Mouse (Mus musculus) embryonic stem cell, embryonic (primary cell): Measurements from ENCODE around the gene Trpv4.

Experiments
- CTCF ChIA-PET, 4 experiments: fragments of 300-600 bp in 2 of 4; fragments of 350-600 bp in 2 of 4; sonication (Branson Sonifier 250); formaldehyde crosslinking; loops; one replicate each; lab custom pipeline; 2022; ENCODE audit warnings: inconsistent platforms in 2 of 4; lab: Charles Lee
- POLR2A ChIA-PET, 4 experiments: fragments of 300-600 bp in 2 of 4; fragments of 350-600 bp in 2 of 4; sonication (Branson Sonifier 250); formaldehyde crosslinking; loops; one replicate each; lab custom pipeline; 2022; ENCODE audit warnings: antibody characterized with exemption in 4 of 4, inconsistent platforms in 1 of 4; lab: Charles Lee

Gene Trpv4

DNA sequence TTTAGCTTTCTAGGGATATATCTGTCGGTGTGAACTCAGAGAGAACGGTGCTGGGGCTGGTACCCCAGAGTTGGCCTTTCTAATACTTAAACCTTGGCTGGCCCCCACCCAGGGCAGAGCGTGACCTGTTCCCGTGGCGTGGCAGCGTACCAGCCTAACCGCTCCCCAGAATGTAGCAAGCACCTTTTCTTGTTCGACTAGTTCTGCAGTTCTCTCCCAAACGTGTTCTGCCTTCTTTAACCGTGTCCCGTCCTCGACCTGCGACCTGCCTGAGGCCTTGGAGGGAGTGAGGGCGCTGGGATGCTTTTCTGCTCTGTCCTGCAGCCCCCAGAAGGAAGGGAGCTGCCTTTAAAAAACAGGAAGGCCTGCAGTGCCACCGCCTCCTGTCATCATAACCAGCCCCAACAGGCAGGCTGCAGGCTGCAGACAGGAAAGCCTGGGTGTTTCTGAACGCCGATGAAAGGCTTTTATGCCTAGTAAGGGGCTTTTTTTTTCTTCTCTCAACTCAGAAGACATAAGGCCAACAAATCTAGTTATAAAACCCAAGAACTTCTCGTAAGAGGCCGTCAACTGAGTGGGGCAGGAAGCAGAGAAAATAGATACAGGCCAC lies 22.6 kb upstream of the Trpv4 start:
- CTCF ChIA-PET: interaction anchor here in 2 of 4 experiments (0.9 to 1.7 kb wide), 2 partner anchors 10 to 13 kb away, joined by 3 to 10 read pairs; partner anchors contain the start of gene Gltp (in 1 of the 2)
- POLR2A ChIA-PET: interaction anchor here in 2 of 4 experiments (1.0 to 3.0 kb wide), 7 partner anchors 9 to 30 kb away, joined by 3 to 15 read pairs (median 4); partner anchors contain the start of gene Gltp (in 1 of the 2)

DNA sequence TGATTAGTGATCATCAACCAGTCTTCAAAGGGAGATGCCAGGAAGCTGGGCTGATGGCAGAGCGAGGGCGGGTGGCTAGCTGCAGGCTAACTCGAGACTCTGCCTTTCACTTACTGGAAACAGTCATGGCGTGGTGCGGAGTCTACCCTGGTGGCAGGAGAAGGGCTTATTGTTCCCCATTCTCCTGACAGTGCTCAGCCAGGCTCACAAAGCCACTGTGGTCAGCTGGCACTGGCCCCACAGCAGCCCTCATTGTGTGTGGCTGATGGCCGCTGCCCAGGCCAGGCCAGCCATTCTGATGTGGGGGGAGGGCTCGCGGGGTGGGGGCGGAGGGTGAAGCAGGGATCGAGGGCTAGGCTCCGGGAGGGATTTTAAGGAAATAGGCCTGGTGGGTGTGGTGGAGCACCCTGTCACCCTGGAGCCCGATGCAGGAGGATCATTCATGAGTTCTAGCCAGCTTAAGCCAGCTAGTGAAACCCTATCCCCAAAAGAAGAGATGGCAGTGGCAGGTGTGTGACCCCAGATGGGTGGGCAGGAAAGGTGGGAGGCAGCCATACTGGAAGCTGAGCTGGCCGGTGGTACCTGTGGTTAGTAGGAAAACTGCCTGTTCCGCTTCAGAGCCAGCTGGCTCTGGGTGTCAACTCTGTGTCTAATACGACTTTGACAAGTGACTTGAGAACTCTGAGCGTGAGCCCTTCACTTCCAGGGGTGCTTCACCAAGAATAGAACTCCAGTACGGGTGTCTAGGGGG lies 21.8 kb upstream of the Trpv4 start:
- ChIA-PET CTCF (interaction anchor here in 2 of 4 experiments (0.5 to 1.7 kb wide), 4 partner anchors 10 to 82 kb away, joined by 3 to 10 read pairs (median 4); partner anchors contain the start of gene Gltp (in 1 of the 2)), POLR2A (interaction anchor here in 2 of 4 experiments (0.8 to 3.0 kb wide), 9 partner anchors 8 to 45 kb away, joined by 3 to 15 read pairs (median 4); partner anchors contain the start of gene Gltp (in 1 of the 2))

DNA sequence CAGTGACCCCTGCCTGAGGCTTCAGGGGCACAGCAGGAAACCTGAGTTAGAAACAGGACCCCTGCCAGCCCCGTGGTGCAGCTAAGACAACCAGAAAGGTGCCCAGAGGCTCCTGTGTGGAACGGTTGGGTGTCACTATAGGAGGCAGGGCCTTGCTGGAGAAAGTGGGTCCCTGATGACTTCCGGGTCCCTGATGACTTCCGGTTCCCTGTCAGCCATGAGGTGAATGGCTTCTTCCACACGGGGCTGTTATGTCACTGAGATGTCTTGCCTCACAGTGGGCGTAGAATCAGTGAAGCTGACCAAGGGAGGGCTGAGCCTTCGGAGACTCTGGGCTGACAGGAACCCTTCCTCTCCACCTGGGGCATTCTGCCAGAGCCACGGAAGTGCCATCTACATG lies 16.4 kb upstream of the Trpv4 start:
- ChIA-PET CTCF (interaction anchor here in 2 of 4 experiments (0.8 to 2.1 kb wide), 5 partner anchors 8 to 152 kb away, joined by 3 to 8 read pairs (median 4); partner anchors contain the start of genes Gltp (in 1 of the 2) and Trpv4 (in 1 of the 2)), POLR2A (interaction anchor here in 3 of 4 experiments (0.6 to 1.5 kb wide), 7 partner anchors 9 to 55 kb away, joined by 3 to 7 read pairs (median 4); partner anchors contain the start of gene Gltp (in 1 of the 3))

DNA sequence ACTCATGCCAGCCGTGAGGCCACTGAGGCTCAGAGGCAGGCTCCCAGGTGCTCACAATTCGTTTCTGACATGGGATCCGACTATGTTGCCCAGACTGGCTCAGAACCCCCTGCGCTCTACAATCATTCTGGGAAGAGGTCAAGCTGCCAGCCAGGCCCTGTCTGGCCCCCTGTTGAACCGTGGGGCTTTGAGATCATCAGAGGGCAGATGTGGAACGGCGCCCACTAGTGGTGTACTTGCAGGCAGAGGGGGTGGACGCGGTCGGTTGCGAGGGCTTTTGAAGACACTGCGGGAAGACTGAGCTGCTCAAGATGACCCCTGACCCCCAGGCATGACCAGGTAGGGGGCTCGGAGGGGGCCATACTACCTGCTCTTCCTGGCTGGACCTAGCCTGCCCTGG lies 14.9 kb upstream of the Trpv4 start:
- ChIA-PET POLR2A (interaction anchor here in 2 of 4 experiments (0.7 to 1.1 kb wide), 2 partner anchors 18 to 763 kb away, joined by 3 read pairs; no protein-coding TSS in a partner anchor), CTCF (interaction anchor here (0.6 to 1.2 kb wide), 6 partner anchors 12 to 680 kb away, joined by 3 to 5 read pairs (median 4); partner anchors contain the start of gene Gltp (in 1 of the 4))

DNA sequence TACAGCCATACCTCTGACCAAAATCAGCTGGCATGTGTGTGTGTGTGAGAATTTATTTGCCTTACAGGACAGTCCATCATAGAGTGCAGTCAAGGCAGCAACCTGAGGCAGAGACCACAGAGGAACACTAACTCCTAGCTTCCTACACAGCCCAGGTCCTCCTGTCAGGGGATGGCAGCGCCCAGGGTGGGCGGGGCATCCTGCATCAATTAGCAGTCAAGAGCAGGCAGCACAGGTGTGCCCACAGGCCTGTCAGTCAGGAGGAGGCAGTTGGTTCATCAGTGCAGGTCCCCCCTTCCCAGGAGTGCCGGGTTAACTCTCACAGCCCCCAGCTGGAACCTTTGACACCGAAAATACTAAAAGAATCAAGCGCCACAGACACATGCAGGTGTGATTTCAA lies 10.8 kb upstream of the Trpv4 start:
- CTCF ChIA-PET: interaction anchor here in 2 of 4 experiments (0.5 to 2.1 kb wide), 6 partner anchors 29 to 1354 kb away, joined by 3 to 19 read pairs (median 6); no protein-coding TSS in a partner anchor
- POLR2A ChIA-PET: interaction anchor here in 2 of 4 experiments (0.6 to 1.5 kb wide), 8 partner anchors 10 to 148 kb away, joined by 3 to 11 read pairs (median 4); partner anchors contain the start of genes Gltp (in 1 of the 2) and Trpv4 (in 1 of the 2)

DNA sequence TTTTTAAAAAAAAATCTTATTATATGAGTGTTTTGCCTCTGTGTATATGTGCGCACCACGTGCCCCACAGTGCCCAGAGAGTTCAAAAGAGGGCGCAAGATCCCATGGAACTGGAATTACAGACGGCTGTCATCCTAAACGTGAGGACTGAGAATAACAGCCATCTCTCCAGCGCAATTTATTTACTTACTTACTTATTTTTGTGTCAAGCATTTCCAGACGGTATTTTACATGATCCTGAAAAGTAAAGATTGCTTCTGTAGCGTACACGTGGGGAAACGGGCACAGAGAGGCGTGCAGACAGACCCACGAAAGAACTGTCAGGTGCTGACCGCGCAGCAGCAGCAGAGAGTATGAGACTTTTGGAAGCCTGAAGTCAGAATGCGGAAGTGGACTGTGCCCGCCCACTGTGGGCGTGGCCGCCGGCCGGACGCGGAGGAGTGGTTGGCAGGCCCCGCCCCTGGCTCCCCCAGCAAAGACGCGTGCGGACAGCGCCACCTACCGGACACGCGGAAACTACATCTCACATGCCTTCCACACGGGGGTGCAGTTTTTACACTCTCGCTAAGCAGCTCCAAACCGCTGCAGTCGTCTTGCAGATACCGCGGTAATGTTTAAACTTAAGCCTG lies 9.1 kb upstream of the Trpv4 start:
- ChIA-PET CTCF (interaction anchor here (0.5 to 2.2 kb wide), 58 partner anchors 8 to 619 kb away, joined by 3 to 19 read pairs (median 4); partner anchors contain the start of genes Gltp (in 3 of the 4), Trpv4 (in 1 of the 4) and Unc119b (in 1 of the 4)), POLR2A (interaction anchor here in 2 of 4 experiments (0.6 to 1.3 kb wide), 9 partner anchors 10 to 159 kb away, joined by 3 to 7 read pairs (median 3); partner anchors contain the start of genes Gltp (in 2 of the 2), Git2 (in 1 of the 2) and Trpv4 (in 1 of the 2))

DNA sequence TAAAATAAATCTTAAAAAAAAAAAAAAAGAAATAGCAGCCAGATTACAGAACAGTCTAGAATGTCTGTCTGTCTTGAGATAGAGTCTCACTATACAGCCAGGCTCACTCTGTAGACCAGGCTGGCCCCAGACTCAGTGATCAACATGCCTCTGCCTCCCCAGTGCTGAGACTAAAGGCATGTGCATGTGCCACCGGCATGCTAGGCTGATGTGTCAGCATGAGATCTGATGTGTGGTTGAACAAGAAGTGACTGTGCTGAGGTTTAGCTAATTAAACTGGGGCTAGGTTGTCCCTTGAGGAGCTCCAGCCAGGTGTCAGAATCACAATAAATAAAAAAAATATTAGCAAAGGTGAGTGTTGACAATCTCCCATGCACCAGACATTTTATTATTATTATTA lies 8.4 kb upstream of the Trpv4 start:
- ChIA-PET CTCF (interaction anchor here in 3 of 4 experiments (0.6 to 2.2 kb wide), 8 partner anchors 8 to 310 kb away, joined by 3 to 16 read pairs (median 7); no protein-coding TSS in a partner anchor), POLR2A (interaction anchor here in 2 of 4 experiments (0.6 to 2.8 kb wide), 7 partner anchors 11 to 470 kb away, joined by 3 to 7 read pairs (median 3); no protein-coding TSS in a partner anchor)

DNA sequence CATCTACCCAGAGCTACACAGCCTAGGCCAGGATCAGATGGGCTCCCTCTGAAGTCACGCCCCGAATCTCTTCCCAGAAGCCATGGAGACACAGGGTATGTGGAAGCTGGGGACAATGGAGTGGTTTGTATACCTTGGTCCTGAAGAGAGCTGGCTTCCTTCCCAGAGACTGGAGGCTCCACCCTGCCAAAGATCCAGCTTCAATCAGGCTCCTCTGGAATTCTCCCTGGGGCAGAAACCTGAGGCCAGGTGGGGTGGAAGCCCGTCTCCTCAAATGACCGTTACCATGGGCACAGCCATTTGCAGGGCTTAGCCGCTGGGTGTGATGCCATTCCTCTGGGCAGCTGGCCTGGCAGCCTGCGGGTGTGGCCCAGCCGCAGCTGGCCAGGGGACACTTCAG lies 6.5 kb upstream of the Trpv4 start:
- ChIA-PET POLR2A (interaction anchor here in 3 of 4 experiments (0.6 to 2.8 kb wide), 14 partner anchors 11 to 202 kb away, joined by 3 to 7 read pairs (median 4); partner anchors contain the start of gene Gltp (in 1 of the 3)), CTCF (interaction anchor here (0.6 to 2.1 kb wide), 12 partner anchors 12 to 759 kb away, joined by 3 to 9 read pairs (median 4); no protein-coding TSS in a partner anchor)

DNA sequence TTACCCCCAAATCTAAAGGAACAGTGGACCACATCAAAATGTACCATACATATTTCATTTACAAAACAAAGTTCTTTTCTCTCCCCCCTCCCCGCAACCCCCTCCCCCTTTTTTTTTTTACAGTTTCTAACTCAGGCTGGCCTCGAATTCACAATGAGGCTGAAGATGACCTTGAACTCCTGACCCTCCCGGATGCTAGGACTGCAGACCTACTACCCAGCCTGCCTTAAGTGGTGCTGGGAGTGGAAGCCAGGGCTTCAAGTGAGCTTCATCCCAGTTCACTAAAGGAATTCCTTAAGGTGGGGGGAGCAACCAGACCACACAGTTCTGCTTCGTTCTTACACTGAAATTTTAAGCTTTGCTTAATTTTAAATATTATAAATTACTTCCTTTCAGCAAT lies 5.9 kb upstream of the Trpv4 start:
- ChIA-PET POLR2A (interaction anchor here (0.6 to 2.8 kb wide), 17 partner anchors 10 to 244 kb away, joined by 3 to 7 read pairs (median 4); partner anchors contain the start of gene Gltp (in 1 of the 4)), CTCF (interaction anchor here in 2 of 4 experiments (0.6 to 2.1 kb wide), 10 partner anchors 12 to 533 kb away, joined by 3 to 7 read pairs (median 4); no protein-coding TSS in a partner anchor)

DNA sequence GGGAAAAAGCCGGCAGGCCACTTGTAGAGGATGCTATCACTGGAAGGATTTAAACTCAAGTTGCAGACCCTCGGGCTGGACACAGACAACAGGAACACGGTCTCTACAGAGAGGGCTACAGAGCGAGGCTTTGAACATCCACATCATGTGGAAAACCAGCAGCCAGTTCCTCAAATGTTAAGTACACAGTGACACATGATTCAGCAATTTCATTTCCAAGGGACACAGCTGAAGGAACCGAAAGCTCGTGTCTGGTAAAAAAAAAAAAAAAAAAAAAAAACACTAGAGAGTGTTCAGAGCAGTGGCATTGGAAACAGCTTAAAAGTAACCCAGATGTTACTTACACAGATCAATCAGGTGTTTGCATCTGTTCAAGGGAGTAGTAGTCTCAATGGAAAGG lies 2.8 kb upstream of the Trpv4 start:
- CTCF ChIA-PET: interaction anchor here (0.5 to 2.4 kb wide), 15 partner anchors 10 to 1491 kb away, joined by 3 to 10 read pairs (median 4); partner anchors contain the start of gene Cabp1 (in 1 of the 4)
- POLR2A ChIA-PET: interaction anchor here (0.6 to 2.2 kb wide), 7 partner anchors 9 to 806 kb away, joined by 3 to 6 read pairs (median 4); no protein-coding TSS in a partner anchor

DNA sequence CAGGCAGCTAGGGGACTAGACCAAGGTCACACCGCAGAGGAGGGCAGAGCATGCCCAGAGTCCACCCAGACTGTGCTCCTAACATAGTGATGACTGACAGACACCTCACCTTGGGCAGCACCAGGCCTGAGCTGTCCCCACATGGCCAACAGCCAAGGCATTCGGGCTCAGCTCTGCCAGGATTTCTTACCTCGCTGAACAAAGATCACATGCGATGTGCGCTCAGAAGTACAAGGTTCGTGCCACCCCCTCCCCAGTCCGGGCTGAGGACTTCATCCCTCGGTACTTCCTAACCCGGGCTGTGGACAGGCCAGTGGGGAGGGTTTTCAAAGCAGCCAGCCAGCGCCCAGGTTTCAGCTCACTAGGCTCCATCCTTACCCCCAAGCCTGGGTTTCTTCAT lies 795 bp downstream of the Trpv4 start:
- POLR2A ChIA-PET: interaction anchor here in 2 of 4 experiments (1.2 to 1.6 kb wide), 4 partner anchors 10 to 116 kb away, joined by 3 to 5 read pairs (median 3); no protein-coding TSS in a partner anchor
- CTCF ChIA-PET: interaction anchor here in 2 of 4 experiments (0.8 to 3.7 kb wide), 5 partner anchors 9 to 37 kb away, joined by 3 to 14 read pairs (median 8); no protein-coding TSS in a partner anchor

DNA sequence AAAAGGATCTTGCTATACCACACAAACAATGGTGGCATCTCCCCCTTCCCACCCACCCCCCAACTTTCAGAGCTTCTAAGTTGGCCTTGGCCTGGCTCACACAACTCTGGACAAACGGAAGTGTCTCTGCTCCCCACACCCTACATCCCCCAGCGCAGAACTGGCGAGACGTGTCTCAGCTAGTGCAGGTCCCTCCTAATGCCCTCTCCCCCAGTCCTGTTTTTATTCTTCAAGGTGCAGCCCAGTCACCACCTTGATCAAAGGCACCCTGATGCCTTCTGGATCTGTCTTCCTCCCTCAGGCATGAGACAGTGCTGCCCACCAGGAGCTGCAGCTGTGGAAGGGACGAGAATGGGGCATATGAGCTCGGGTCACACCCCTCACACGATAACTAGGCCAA lies 1.9 kb downstream of the Trpv4 start:
- ChIA-PET POLR2A (interaction anchor here in 1 of 4 experiments (1.1 kb wide), 1 partner anchor 10 kb away, joined by 3 read pairs; no protein-coding TSS in a partner anchor), CTCF (interaction anchor here in 2 of 4 experiments (0.5 to 3.7 kb wide), 6 partner anchors 11 to 301 kb away, joined by 3 to 14 read pairs (median 8); no protein-coding TSS in a partner anchor)

DNA sequence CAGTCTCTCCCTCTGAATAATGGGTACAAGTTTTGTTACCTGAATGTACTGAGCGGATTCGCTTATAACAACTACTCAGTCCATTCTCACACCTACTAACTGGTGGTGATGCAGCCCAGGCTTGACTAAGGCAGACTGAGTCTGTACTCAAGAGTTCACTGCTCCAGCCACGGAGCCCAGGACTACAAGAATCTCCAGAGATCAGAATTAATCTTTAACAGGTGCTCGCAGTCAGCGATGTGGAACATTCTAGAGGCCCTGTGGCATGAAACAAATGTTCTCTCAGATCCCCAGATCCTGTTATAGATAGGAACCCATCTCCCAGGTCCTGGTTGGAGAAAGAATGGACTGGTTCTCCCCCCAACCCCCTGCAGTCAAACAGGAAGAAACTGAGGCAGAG lies 2.5 kb downstream of the Trpv4 start:
- POLR2A ChIA-PET: interaction anchor here in 1 of 4 experiments (1.1 kb wide), 1 partner anchor 11 kb away, joined by 3 read pairs; no protein-coding TSS in a partner anchor
- CTCF ChIA-PET: interaction anchor here in 2 of 4 experiments (1.2 to 2.5 kb wide), 3 partner anchors 12 to 246 kb away, joined by 3 to 8 read pairs (median 7); no protein-coding TSS in a partner anchor

DNA sequence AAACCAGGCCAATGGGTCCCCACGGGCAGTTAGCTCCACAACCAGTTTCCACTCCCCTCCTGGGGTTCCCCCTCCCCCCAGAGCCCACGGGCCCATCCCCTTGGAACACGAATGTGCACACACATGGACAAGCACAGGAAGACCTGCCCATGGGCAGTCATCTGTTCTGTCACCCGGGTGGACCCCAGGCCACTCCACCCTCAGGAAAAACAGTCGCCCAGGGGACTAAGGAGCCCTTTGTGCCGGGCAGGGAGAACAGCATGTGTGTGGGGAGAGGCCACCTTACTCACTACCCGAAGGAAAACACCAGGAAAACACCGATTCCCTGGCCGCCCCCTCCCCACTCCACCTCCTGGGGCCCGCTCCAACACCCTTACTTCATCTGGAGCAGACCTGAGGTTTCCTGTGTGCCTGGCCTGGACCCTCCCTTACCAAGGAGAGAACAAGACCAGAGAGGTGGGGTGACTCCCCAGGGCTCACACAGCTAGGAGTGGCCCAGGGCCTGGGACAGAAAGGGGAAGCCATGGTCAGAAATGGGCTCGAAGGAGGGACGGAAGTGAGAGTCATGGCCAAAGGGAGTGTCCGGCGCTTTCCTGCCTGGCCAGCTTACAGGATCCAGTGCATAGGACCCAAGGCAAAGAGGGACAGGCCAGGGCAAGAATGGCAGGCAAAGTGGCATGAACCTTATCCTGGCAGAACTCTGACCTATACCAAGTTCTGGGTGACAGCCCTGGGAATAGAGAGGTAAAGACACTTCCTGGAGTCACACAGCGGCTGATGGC lies 4.4 kb downstream of the Trpv4 start:
- ChIA-PET POLR2A (interaction anchor here in 1 of 4 experiments (1.0 kb wide), 1 partner anchor 11 kb away, joined by 3 read pairs; no protein-coding TSS in a partner anchor), CTCF (interaction anchor here in 2 of 4 experiments (1.2 kb wide), 2 partner anchors 14 to 35 kb away, joined by 3 to 4 read pairs; no protein-coding TSS in a partner anchor)

DNA sequence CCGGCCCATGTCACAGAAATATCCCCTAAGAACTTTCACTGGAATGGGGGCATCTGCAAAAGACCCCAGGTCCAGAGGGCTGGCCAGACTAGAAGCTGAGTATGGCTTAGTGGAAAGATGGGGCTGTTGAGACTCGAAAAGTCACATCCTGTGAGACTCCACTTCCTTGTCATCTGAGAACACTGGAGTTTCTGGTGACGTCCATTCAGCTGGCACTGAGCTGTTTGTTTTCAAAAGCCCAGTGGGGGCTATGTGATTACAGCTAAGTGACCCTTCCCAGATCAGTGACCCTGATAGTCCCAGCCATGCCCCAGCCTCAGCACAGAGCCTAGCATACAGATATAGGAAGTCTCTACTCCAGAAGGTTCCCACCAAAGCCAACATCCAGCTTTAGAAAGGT lies 6.8 kb downstream of the Trpv4 start:
- ChIA-PET CTCF (interaction anchor here in 2 of 4 experiments (0.5 to 2.2 kb wide), 7 partner anchors 10 to 805 kb away, joined by 3 to 13 read pairs (median 4); no protein-coding TSS in a partner anchor), POLR2A (interaction anchor here (0.6 to 2.0 kb wide), 6 partner anchors 10 to 47 kb away, joined by 3 to 7 read pairs (median 5); no protein-coding TSS in a partner anchor)
